Mouse (Mus musculus): Measurements from ENCODE around the gene Nucb1. TPM values are rescaled to one million over a fixed set of nuclear protein-coding genes. Genes with fewer than 3 reads are reported as not detected.
"Not testable (repeated sequence)": the region's sequence is repeated elsewhere in the genome, so short reads cannot be mapped to it uniquely, and the experiment has no call there.

Nucb1 gene
- polyA plus RNA-seq, 1 experiment, result 66.6 TPM

DNA sequence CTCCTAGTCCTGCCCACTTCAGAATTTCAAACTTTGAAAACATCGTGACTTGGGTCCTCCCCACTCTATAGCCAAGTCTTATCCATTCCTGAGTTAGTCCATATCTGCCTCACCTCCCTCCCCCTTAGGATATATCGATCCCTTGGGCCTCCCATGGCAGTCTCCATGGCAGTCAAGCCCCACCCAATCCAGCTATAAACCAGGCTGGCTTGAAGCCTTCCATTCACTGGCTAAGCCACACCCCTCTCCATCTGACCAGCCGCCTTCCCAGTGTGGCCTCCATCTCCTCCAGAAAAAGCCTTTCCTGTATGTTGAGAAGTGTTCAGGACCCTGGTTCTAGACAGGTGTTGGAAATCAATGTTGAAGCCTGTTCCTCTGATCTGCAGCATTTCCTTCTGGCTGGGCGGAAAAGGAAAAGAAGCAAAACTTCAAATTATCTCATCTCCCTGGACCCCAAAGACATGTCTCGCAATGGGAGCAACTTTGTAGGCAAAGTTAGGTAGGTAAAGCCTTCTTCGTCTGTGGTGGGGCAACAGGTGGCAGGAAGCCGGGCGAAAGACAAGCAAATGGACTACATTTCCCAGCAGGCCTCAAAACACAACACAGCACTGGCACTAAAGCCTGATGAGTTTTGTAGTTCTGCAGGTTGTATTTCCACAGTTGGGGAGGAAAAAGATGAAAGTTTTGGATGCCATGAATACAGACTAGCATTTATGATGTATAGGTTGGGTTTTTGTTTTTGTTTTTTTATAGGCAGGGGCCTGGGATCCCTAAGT lies 9.3 kb upstream of the Nucb1 start:
- Histone ChIP-seq H3K4me3 (replicated peaks) (peak overlapping the region; percentile 44), H3K9me3 (ENCODE audit: control insufficient read depth, low read length) (peaks cover 4% of the 10 kb centered on the region), H3K36me3 (ENCODE audit: control insufficient read depth) (peaks cover 58% of the 10 kb centered on the region), H3K4me1 (ENCODE audit: control insufficient read depth) (peaks cover 74% of the 10 kb centered on the region), H3K27me3 (ENCODE audit: control insufficient read depth) (no peaks in the 10 kb centered on the region)
- TF ChIP-seq TAL1 (IDR thresholded peaks at IDR 0.05; ENCODE audit: low read length), result no peak
- no peak for TF ChIP-seq GATA1 (IDR thresholded peaks at IDR 0.05; ENCODE audit: low read length)

- Histone ChIP-seq H3K27me3 (ENCODE audit: control insufficient read depth) (no peaks in the 10 kb centered on the region), H3K4me1 (ENCODE audit: control insufficient read depth) (peaks cover 83% of the 10 kb centered on the region), H3K4me3 (replicated peaks) (peak overlapping the region; percentile 44), H3K36me3 (ENCODE audit: control insufficient read depth) (peaks cover 49% of the 10 kb centered on the region), H3K9me3 (ENCODE audit: control insufficient read depth, low read length) (peaks cover 2% of the 10 kb centered on the region; the same call in 1 of the 2 replicates)
- TF ChIP-seq TAL1 (IDR thresholded peaks at IDR 0.05; ENCODE audit: low read length), result no peak
- TF ChIP-seq GATA1 (IDR thresholded peaks at IDR 0.05; ENCODE audit: low read length), result no peak
Observed at GRCm38 (mm10) chr7:45518618-45519017, 8.4 kb upstream of the Nucb1 start.

DNA sequence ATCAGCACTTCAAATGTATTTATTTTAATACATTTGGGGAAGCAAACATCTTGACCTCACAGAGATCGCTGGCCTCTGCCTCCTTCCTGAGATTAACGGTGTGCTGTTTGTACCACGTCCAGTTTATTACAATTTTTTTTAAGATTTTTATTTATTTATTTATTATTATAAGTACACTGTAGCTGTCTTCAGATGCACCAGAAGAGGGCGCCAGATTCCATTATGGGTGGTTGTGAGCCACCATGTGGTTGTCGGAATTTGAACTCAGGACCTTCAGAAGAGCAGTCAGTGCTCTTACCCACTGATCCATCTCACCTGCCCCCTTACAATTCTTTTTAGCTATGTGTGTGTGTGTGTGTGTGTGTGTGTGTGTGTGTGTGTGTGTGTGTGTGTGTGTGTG lies 6.6 kb upstream of the Nucb1 start:
- H3K27me3 ChIP-seq (ENCODE audit: control insufficient read depth); H3K4me3 ChIP-seq (replicated peaks); H3K9me3 ChIP-seq (ENCODE audit: control insufficient read depth, low read length): not testable (repeated sequence)
- H3K4me1 ChIP-seq (ENCODE audit: control insufficient read depth), result peaks cover 75% of the 10 kb centered on the region
- peaks cover 31% of the 10 kb centered on the region for H3K36me3 ChIP-seq (ENCODE audit: control insufficient read depth)

- Histone ChIP-seq H3K4me3 (replicated peaks) (peak overlapping the region; percentile 60), H3K27me3 (ENCODE audit: control insufficient read depth) (no peaks in the 10 kb centered on the region), H3K4me1 (ENCODE audit: control insufficient read depth) (peaks cover 66% of the 10 kb centered on the region), H3K9me3 (ENCODE audit: control insufficient read depth, low read length) (no peaks in the 10 kb centered on the region), H3K36me3 (ENCODE audit: control insufficient read depth) (peaks cover 17% of the 10 kb centered on the region)
- TF ChIP-seq TAL1 (IDR thresholded peaks at IDR 0.05; ENCODE audit: low read length), result no peak
- TF ChIP-seq GATA1 (IDR thresholded peaks at IDR 0.05; ENCODE audit: low read length), result no peak
Observed at GRCm38 (mm10) chr7:45515436-45515835, 5.2 kb upstream of the Nucb1 start.

- H3K4me3 ChIP-seq (replicated peaks), result no peak overlapping the region
- TF ChIP-seq GATA1 (IDR thresholded peaks at IDR 0.05; ENCODE audit: low read length) (no peak), TAL1 (IDR thresholded peaks at IDR 0.05; ENCODE audit: low read length) (no peak)
- H3K36me3 ChIP-seq (ENCODE audit: control insufficient read depth), result peaks cover 11% of the 10 kb centered on the region
- H3K27me3 ChIP-seq (ENCODE audit: control insufficient read depth), result no peaks in the 10 kb centered on the region
- no peaks in the 10 kb centered on the region for H3K9me3 ChIP-seq (ENCODE audit: control insufficient read depth, low read length)
- peaks cover 63% of the 10 kb centered on the region for H3K4me1 ChIP-seq (ENCODE audit: control insufficient read depth)
Observed at GRCm38 (mm10) chr7:45514411-45514810, 4.2 kb upstream of the Nucb1 start.

DNA sequence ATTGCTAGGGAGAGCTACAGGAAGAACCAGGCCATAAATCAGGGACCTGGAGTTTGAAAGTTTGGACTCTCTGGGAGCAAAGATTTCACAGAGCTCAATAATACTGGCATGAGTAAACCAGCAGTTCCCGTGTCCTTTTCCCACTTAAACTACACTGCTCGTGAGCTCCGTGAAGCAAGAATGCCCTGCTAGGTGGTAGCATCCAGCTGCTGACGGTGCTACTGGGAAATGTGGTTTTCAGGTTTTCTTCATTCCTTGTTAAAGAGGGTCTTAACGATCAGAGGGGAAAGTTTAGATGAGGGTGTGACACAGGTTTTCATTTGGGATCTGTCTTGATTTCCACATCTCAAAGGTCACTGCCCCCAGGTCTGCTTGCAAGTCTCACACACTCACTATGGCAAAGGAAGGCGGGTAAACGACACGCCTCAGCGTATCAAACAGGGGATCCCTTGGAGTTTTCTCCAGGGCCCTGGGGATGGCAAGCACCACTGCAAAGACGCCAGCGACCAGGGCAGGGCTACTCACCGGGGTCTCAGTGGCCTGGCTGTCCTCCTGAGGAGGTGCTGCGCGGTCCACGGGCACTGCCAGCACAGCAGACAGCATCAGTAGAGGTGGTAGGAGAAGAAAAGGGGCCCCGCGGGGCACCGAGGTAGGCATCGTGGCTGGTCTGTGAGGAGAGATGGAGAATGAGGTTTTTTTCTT lies 874 bp downstream of the Nucb1 start:
- peaks cover 64% of the 10 kb centered on the region for H3K4me1 ChIP-seq (ENCODE audit: control insufficient read depth)

DNA sequence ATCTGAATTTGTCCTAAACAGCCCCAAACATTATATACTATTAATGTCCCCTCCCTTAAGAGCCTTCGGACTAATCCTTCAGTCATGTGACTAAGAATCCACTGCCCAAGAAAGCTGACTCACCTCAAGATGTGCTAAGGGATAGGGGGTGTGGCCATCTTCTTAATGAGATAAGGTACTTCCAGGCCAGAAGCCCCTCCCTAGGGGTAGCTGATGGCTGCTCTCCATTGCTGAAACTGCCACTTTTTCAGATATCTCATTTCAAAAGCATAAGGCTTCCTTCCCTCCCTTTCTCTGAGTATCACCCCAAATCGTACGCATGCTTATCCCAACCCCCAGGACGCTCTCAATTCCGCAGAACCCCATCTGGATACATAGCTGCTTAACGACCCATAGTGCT lies 1.6 kb downstream of the Nucb1 start:
- Histone ChIP-seq H3K36me3 (ENCODE audit: control insufficient read depth) (peaks cover 60% of the 10 kb centered on the region), H3K4me3 (replicated peaks) (peak overlapping the region; percentile 79), H3K27me3 (ENCODE audit: control insufficient read depth) (no peaks in the 10 kb centered on the region), H3K9me3 (ENCODE audit: control insufficient read depth, low read length) (no peaks in the 10 kb centered on the region), H3K4me1 (ENCODE audit: control insufficient read depth) (peaks cover 61% of the 10 kb centered on the region)
- TF ChIP-seq TAL1 (IDR thresholded peaks at IDR 0.05; ENCODE audit: low read length), result peak; percentile 50; the same call in 2 of the 3 replicates
- TF ChIP-seq GATA1 (IDR thresholded peaks at IDR 0.05; ENCODE audit: low read length), result peak; percentile 83

More for the DNA sequence above, 874 bp downstream of the Nucb1 start:
- no peak for TF ChIP-seq TAL1 (IDR thresholded peaks at IDR 0.05; ENCODE audit: low read length)
- no peak for TF ChIP-seq GATA1 (IDR thresholded peaks at IDR 0.05; ENCODE audit: low read length)
- H3K9me3 ChIP-seq (ENCODE audit: control insufficient read depth, low read length), result no peaks in the 10 kb centered on the region
- H3K4me3 ChIP-seq (replicated peaks), result peak overlapping the region; percentile 79
- peaks cover 52% of the 10 kb centered on the region for H3K36me3 ChIP-seq (ENCODE audit: control insufficient read depth)
- H3K27me3 ChIP-seq (ENCODE audit: control insufficient read depth), result no peaks in the 10 kb centered on the region

DNA sequence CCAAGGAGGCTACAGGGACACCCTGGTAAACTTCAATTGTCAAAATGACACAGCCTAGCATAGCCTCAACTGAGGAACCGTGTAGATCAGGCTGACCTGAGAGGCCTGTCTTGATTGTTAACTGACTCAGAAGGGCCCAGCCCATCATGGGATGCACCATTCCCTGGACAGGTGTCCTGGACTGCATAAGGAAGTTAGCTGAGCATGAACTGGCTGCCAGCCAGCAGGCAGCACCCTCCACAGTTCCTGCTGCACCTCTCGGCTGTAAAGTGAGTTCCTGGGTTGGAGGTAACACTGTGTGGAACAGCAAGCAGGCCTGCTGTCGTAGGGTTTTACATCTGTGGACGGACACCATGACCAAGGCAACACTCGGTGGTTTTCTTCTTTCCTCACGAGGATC lies 2.6 kb downstream of the Nucb1 start:
- Histone ChIP-seq H3K4me3 (replicated peaks) (peak overlapping the region; percentile 79), H3K36me3 (ENCODE audit: control insufficient read depth) (peaks cover 69% of the 10 kb centered on the region), H3K27me3 (ENCODE audit: control insufficient read depth) (no peaks in the 10 kb centered on the region), H3K4me1 (ENCODE audit: control insufficient read depth) (peaks cover 63% of the 10 kb centered on the region), H3K9me3 (ENCODE audit: control insufficient read depth, low read length) (no peaks in the 10 kb centered on the region)
- TF ChIP-seq GATA1 (IDR thresholded peaks at IDR 0.05; ENCODE audit: low read length) (no peak), TAL1 (IDR thresholded peaks at IDR 0.05; ENCODE audit: low read length) (no peak)

GRCm38 (mm10) chr7:45498427-45498826 lies 11.8 kb downstream of the Nucb1 start:
- Histone ChIP-seq H3K4me1 (ENCODE audit: control insufficient read depth) (peaks cover 19% of the 10 kb centered on the region), H3K9me3 (ENCODE audit: control insufficient read depth, low read length) (no peaks in the 10 kb centered on the region), H3K4me3 (replicated peaks) (no peak overlapping the region), H3K36me3 (ENCODE audit: control insufficient read depth) (peaks cover 100% of the 10 kb centered on the region), H3K27me3 (ENCODE audit: control insufficient read depth) (no peaks in the 10 kb centered on the region)
- TF ChIP-seq TAL1 (IDR thresholded peaks at IDR 0.05; ENCODE audit: low read length), result no peak
- TF ChIP-seq GATA1 (IDR thresholded peaks at IDR 0.05; ENCODE audit: low read length), result no peak

Data from erythroblast, embryonic 14.5 days (primary cell).